Mouse (Mus musculus) sigmoid colon, adult 10 weeks (tissue): ENCODE results near the gene Plxna1. TPM values are rescaled to one million over a fixed set of nuclear protein-coding genes. Genes with fewer than 3 reads are reported as not detected.

Source experiments
- polyA plus RNA-seq: library from polyadenylated mRNA; stranded (reverse); fragments of 350-450 nt; fragmentation: Illumina TruSeq; extraction: RNeasy Lipid Tissue Mini Kit (QIAGEN cat#74804); gene quantifications from one replicate; pipeline ENCODE4 v1.2.3, GENCODE M21; 2014; ENCODE audit warnings: low read depth, low replicate concordance

Gene Plxna1
- 2.1 TPM for polyA plus RNA-seq

DNA sequence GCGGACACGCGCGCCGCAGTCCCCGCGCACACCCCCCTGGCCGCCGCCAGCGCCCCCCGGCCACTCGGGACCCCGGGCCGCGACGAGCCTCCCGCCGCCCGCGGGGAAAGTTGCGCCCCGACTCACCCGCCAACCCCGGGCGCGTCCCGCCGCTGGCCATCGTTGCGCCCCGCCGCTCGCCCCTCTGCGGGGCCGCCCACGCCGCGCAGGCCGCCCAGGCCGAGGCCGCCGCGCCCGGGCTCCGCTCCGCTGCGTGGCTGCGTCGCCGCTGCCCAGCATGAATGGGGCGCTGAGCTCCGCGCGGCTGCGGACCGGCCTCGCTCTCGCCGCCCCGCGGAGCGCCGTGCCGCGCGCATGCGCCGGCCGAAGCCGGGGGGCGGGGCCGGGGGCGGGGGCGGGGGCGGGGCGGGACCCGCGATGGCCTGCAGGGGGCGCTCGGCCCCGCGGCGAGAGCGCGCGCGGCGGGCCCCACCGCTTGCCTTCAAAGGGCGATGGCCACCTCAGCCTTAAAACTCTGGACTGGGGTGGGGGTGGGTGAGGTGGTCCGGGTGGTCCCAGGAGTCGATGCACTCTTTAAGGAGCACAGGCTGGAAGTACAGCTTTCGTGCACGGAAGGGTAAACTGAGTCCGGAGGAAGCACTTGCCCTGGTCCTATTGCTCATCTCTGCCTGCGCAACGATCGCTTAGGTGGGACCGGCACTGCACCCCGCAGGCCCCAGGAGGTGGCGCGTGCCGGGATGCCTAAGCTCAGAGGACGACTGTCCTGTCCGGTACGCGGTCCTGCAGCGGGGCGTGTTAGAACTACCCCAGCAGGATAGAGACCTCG, at the start of gene Plxna1:
Gene Plxna1, minus strand, starts transcription at position 340 of the 826 bp plus-strand sequence.

Other genes starting within 250 kb of the Plxna1 start
- not detected for gene Chchd6, start 233.0 kb upstream of the Plxna1 start, polyA plus RNA-seq